Mouse (Mus musculus) left cerebral cortex, adult 18-20 months (tissue): Measurements from ENCODE around the gene Acss2. TPM values are rescaled to one million over a fixed set of nuclear protein-coding genes. Genes with fewer than 3 reads are reported as not detected.
"Not testable (repeated sequence)": the region's sequence is repeated elsewhere in the genome, so short reads cannot be mapped to it uniquely, and the experiment has no call there.

Source experiments
- DNase-seq, 2 experiments: peaks; one replicate each; pipeline ENCODE4 v3.0.0; 2021 to 2022; ENCODE audit warnings: low spot score in 2 of 2, mixed read lengths in 1 of 2
- total RNA-seq, 2 experiments: library from RNA; stranded (reverse); gene quantifications; 2 replicates each; pipeline ENCODE4 v1.2.3; 2021

Acss2 gene
- total RNA-seq, 2 experiments from 2014 or later, result 47.3 to 57.0 TPM

DNA sequence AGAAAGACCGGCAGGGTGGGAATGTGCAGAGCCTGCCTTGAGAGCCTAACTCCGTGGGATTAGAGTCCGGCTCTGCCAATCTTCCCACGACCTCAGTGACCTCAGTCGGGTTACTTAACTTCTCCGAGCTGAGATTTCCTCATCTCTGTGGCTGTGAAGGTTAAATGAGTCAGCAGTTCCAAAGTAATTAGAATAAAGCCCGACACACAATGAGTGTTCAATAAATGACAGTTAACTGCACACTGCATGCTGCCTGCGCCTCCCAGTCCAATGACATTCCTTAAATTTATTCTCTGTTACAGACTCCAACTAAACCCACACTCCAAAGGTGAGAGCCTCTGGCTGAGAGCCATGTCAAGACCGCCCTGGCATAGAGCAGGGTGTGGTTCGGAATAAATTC, 67.7 kb downstream of the Acss2 start:
- no peak for DNase-seq

DNA sequence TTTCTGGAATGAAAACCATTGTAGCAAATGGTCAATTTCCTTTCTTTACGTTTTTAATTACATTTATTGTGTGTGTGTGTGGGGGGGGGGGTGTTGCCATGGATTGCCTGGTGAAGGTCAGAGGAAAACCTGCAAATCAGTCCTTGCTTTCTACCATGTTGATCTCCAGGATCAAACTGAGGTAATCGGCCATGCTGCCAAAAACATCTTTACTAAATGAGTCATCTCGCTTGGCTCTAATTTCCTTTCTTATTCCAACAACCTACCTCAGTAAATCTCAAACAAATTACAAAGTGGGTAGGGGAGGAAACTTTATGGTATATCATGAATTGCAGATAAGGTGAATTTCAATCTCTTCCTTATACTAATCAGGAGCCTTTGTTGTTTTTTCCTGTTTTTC, 70.4 kb downstream of the Acss2 start:
- DNase-seq, result no peak

DNA sequence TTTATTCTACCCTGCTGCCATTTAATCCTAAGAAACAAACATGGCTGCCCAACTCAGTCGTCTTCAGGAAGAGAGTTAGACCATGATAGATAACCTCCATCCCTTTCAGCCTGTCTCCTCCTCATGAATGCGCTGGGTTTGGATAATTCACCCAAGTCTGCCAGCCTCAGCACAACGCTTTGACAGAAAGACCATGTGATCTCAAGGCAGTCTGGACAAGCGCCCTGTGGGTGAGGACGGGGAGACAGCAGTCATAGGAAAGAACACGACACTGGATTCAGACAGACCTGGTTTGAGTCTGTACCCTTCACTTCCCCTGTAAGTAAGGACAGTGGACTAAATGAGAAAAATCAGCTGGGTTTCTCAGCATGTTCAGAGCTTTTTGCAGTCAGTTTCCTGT, 71.8 kb downstream of the Acss2 start:
- DNase-seq, result no peak

DNA sequence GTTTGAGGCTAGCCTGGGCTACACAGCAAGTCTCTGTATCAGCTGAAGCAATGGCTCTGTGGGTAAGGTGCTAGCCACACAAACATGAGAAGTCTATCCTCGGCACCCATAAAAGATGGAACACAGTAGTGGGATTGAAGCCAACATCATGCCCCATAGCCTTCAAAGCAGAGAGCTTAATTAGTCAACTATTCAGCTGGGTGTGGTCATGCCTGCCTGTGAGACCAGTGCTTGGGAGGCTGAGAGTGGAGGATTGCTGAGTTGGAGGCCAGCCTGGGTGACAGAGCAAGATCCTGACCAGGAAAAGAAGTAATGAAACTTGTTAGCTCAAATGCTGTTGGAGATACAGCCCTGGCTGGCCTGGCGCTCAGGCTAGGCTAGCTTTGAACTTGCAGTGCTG, 73.1 kb downstream of the Acss2 start:
- DNase-seq, result no peak

DNA sequence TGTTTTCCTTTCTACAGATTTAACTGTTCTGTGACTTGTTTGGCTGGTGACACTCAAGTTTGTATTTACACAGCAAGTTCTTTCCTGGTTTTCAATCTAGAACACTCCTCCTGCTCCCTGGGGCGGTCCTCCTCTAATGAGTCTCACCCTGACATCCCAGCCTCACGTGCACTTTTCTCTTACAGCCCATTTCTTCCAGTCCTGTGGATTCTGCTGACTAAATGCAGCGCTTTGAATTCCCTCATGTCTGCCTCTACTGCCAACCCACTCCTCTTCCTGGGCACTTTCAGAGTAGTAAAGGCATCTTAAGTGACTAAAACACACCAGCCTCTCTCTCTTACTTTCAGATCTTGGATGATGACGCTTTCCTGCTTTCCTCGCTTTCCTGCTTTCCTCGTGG, 73.9 kb downstream of the Acss2 start:
- DNase-seq, result no peak

DNA sequence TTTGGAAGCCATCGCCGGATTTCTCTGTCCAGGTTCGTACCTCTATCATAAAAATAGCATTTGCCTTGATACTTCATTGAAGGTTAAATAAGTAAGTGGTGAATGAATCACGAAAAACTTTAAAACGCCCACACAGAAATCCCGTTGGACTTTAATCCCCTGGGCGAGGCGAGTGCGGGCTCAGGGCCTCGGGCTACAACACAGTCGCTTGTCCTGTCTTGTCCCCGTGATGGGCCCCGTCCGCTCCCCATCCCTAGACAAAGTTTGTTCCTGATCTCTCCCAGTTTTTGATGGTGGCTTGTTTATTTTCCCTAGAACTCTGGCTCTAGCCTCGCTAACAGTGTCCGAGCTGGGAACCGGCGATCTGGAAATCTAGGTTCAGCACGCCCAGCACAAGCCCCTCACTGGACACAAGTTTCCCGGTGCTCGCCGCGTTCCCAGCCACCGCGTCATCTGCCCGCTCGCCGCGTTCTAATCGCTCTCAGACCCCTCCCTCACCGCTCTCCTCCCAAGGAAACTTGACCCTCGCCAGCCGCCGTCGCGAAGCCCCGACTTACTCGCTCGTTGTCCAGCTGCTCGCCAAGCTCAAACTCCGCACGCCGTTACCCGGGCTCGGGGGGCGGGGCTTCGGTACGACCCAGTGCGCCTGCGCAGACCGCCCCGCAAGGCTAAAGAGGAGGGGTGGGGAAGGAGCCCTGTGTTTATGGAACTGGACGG, 74.5 kb downstream of the Acss2 start, which contains the start of gene Gss:
Gene Gss, minus strand, starts transcription at position 674 of the 717 bp plus-strand sequence.
- DNase-seq, result peak; percentile 98 to 100

DNA sequence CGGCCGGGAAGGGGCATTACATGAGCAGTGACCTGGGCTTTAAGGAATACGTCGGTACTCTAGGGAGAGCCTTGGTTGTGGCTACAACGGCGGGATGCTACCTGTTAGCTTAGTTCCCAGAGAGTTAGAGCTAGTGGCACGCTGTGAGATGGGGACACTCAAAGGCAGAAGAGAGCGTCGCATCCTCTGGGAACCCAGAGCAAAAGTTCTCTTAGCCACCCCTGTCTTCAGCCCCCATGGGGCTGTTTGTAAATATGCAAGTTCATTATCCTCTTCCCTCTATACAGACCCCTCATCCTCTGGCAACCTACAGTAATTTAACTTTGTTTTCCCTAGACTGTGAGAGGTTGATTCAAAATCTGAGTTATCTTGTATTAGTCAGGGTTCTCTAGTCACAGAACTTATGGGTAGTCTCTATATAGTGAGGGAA, 75.1 kb downstream of the Acss2 start:
- DNase-seq, result no peak

DNA sequence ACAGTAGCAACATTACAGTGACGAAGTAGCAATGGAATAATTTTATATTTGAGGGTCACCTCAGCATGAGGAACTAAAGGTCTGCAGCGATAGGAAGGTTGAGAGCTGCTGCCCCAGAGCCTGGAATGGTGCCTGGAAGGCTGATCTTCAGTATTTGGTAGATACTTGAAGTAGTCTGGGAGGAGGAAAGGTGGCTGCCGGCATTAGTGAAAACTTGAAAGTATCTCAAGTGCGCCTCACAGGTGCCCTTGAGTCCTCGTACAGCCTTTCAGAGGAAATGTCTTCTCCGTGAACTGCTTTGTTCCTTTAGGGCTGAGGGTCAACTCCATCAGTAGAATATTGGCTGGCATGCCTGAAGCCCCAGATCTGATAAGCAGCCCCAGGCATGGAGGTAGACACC, 77.8 kb downstream of the Acss2 start:
- no peak for DNase-seq

DNA sequence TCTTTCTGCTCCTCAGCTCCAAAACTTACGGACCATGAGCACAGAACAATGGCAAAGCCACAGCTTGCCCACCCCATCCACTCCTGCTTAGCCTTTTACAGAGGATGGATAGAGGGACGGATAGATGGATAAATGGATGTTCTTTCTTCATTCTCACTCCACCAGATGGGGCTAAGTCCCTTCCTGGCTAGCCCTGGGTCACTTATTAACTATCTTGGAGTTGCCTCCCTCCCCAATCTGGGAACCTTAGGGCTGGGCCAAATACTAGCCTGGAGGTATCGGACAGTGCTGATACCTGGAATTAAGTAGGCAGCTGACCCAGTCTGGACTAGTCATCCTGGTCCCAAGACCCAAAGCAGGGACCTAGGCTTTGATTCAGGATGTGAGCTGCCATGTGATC, 86.0 kb downstream of the Acss2 start:
- no peak for DNase-seq

DNA sequence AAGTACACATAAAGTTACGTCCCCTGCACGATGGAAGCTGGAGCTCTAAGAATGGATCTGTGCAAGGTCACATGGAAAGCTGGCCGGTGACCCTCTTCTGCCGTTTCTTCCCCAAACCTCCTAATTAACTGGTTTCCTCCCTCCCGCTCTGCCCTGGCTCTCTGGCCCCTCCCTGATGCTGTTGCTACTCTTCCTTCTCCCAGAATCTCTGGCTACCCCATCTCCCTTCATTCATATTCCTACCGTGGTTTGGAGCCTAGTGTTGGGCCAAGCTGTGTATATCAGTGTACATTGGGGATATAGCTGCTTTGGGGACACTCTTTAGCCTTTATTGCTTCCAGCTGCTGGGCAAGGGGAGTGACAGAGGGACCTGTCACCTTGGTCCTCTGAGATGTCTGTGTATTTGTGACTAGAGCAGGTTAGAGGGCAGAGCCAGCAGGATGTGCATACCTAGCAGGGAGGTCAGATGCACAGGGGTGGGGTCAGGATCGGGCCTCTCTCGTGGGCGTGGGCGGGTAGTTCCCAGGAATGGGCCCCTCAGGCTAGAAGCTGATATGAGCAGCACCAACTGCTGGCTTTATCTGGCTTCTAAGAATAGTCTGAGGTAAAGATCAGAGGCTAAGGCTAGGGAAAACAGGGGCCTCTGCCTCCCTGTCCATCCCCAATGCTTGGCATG, 87.0 kb downstream of the Acss2 start:
- DNase-seq, result no peak

DNA sequence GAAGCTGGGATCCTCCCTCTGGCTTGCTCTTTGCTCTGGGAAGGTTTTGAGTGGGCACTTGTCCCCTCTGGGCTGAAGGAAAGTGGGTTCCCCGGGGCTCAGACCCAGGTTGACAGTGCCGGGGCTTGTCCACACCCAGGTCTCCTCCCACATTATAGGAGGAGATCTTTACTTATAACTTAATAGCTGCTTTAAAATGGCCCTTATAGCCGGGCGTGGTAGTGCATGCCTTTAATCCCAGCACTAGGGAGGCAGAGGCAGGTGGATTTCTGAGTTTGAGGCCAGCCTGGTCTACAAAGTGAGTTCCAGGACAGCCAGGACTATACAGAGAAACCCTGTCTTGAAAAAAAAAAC, 87.5 kb downstream of the Acss2 start:
- DNase-seq, result not testable (repeated sequence)

DNA sequence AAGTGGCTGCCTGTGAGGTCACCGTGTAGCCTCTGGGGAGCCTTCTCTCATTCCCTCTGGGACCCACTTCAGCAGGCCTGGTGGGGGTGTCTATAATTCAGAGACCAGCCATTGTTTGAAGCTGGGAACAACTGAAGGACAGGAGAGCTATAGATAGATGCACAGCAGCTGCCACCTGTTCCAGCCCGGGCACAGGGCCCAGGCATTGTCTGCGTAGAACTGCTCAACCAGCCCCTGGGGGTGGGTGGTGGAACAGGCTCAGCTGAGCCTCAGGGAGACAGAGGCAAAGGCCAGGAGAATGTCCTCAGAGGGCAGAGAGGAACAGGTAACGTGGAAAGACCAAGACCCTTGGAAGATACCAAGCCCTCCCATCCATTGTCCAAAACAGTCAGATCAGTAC, 88.6 kb downstream of the Acss2 start:
- DNase-seq, result peak; percentile 32 to 47

DNA sequence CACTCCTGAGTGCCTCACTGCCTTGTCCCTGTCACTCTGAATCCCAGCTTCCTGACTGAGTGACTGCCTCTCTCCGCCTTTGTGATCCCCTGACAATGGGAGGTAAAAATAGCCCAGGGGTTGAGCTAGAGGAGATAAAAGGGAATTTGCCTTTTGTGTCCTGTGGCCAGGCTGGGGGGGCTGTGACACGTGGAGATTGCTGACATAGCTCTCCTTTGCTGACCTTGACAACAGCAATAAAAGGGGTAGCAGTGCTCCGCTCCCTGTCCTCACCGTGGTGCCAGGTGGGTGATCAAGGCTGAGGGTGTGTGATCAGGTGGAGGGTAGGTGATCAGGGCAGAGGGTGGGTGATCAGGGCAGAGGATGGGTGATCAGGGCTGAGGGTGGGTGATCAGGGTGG, 93.2 kb downstream of the Acss2 start, which contains the start of gene Myh7b:
Gene Myh7b, plus strand, starts transcription at position 235 of the 400 bp plus-strand sequence.
- DNase-seq, result no peak

DNA sequence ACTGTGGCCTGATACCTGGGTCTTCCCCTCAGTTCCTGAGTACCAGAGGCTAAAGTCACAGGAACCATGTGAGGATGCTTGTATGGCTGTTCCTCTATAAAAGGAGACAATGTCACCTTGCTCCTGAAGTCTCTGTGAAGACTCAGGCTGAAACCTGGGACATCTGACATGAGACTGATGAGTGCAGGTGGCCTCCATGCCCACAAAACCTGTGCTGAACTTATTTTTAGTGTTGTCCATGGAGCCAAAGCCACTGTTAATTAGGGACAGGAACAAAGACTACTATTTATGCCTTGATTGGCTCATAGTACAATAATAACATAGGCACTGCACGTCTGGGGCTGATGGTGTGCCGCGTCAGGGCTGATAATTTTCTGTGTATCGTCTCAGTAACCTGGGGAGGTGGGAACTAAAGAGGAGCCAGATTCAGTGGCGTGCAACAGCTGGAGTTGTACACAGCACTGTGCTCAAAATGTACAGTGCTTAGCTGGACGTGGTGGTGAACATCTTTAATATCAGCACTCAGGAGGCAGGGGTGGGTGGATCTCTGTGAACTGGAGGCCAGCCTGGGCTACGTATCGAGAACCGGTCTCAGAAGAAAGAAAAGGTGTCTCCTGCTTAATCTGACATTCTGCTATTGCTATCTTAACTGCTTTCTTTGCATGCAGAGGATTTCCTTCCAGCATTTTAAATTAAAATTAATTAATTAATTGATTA, 94.2 kb downstream of the Acss2 start:
- DNase-seq, result no peak

DNA sequence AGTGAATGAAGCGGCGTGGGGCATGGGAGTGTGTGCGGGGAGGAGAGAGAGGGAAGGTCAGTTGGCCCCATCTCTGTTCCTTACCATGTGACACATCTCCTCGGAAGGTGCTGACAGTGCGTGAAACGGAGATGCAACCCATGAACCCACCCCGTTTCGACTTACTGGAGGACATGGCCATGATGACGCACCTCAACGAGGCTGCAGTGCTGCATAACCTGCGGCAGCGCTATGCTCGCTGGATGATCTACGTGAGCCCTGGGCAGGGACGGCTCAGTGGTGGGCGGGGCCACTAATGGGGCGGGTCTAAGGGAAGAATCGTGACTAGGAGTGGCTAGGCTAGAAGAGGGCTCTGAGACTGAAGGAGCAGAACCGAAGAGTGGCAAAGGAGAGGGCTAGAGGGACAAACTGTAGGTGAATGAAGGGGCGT, 95.6 kb downstream of the Acss2 start:
- DNase-seq, result no peak

DNA sequence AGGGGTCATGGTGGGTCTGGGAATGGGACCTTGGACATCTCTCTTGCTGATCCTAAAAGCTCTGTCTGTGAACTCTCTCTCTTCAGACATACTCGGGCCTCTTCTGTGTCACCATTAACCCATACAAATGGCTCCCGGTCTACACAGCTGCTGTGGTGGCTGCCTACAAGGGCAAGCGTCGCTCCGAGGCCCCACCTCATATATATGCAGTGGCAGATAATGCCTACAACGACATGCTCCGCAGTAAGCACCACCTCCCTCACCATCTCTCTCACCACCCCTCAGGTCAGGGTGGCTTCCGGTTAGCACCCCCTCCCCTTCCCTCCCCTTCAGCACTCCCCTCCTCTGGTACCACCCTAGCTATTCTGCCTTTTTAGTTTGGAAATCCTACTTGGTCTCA, 96.2 kb downstream of the Acss2 start:
- DNase-seq, result no peak

DNA sequence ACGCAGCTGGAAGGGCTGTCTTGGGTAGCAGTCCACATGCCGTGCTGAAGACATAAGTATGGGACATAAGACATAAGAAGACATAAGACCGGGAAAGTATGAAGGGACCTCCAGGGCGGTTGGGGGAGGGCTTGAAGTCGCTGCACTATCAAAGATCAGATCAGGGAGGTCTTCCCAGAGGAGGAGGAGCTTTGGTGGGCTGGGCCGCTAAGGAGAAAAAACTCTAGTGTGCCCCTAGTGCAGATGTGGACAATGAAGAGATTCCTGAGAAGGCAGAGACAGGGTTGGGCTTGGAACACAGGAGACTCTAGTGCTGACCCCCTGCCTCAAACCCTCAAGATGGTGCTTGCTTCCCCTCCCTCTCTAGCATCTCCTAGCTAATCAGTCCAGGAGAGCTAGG, 99.2 kb downstream of the Acss2 start:
- no peak for DNase-seq

DNA sequence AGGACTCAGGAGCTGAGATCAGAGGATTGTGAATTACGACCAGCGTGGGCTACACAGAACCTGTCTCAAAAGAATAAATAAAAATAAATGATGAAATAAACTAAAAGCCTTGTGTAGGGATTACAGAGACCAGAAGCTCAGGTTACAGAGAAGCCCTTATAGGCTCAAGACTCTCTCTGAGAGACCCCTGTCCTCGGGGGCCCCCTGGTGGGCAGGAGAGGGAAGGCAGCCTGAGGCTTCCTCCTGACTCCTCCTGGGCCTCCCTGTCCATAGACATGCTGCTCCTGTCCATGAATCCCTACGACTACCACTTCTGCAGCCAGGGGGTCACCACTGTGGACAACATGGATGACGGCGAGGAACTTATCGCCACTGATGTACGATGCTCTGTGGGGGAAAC, 102.1 kb downstream of the Acss2 start:
- DNase-seq, result peak; percentile 84 to 93

DNA sequence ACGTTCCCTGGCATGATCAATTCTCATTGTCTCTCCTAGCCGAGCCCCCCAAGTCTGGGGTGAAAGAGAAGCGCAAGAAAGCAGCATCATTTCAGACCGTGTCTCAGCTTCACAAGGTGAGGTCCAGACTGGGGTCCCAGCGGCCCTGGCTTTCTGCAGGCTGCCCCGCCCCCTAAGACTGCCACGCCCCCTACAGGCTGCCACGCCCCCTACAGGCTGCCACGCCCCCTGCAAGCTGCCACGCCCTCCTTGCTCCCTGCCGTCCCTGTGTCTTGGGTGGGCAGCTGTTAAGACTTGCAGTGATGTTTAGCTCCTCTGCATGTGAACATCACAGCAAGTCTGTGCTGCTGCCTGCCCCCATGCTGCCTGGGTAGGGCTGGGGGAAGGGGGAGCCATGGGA, 104.9 kb downstream of the Acss2 start:
- no peak for DNase-seq

DNA sequence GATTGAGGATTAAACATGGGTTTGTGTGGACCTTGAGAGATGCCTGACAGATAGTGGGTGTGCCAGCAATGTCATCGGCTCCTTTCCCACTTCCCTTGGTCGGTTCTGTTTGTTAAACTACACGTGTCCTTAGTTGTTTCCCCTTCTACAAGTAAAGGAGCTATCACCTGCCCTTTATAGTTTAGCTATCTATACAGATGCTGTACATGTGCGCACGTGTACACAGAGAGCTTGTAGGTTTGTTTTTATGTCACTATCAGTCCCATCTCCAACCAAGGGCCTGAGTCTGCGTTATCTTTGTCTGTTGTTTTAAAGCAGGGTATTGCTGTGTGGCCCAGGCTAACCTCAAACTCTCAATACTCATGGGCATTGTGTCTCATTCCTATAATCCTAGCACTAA, 106.2 kb downstream of the Acss2 start:
- DNase-seq, result no peak

DNA sequence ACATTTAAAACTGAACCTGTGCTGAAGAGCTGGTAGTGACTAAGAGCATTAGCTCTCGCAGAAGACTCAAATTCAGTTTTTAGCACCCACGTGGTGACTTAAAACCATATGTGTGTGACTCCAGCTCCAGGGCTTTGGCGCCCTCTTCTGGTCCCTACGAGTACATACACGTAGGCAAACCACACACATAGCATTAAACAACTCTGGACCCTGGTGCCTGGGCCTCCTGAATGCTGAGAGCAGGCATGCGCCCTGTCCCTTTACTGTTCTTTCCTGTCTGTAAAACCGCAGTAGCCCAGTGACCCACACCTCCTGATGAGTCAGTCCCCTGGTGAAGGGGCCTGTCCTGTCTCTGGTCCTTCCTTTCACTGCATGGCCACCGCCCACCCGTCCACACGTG, 107.0 kb downstream of the Acss2 start:
- no peak for DNase-seq

DNA sequence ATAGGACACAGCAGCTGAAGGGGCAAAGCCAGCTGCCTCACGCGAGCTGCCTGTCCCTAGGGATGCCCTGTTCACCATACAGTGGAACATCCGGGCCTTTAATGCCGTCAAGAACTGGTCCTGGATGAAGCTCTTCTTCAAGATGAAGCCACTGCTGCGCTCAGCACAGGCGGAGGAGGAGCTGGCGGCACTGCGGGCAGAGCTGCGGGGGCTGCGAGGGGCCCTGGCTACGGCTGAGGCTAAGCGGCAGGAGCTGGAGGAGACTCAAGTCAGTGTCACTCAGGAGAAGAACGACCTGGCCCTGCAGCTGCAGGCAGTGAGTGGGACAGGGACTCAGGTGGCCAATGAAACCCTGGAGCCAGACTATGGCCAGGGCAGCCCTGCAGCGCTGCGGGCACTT, 108.5 kb downstream of the Acss2 start:
- DNase-seq, result no peak
